Mouse (Mus musculus): ENCODE measurements around the gene Zc3h12d.

DNA sequence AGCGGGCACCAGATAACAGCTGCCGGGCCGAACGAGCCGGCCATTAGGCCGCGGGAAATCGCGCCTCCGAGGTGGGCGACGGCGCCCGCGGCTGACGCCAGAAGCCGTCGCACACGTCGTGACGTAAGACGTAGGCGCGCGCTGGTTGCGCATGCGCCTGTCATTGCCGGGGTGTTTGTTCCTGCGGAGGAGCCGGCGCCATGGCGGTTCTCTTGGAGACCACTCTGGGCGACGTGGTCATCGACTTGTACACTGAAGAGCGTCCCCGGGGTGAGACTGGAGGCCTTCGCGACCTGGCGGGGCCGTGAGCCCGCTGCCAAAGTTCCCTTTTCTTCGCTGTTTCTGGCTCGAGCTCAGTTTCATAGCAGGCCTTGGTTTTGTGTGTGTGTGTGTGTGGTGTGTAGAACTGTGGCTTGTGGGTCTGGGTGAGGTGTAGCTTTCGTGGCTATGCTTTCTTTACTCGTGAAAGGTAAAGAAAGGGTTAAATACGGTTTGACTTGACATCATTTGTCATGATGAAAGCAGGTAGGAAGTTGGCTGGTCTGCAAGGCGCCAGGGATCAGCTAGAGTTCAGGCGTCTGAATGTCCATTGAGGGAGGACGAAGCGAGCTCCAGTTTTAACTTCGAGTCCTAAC is 39.4 kb upstream of the Zc3h12d start, which contains the start of the genes Ginm1 and Ppil4:
- TF ChIP-seq POLR2A (IDR thresholded peaks at IDR 0.05; ENCODE audit: borderline replicate concordance, extremely low read depth, insufficient read depth, insufficient read length, poor library complexity, severe bottlenecking) (peak; percentile 95), CTCF (IDR thresholded peaks at IDR 0.05; ENCODE audit: borderline replicate concordance, extremely low read depth, insufficient read depth, insufficient read length) (no peak)
